Mouse (Mus musculus): ENCODE measurements around the gene Ncbp3.

GRCm38 (mm10) chr11:73036077-73036476, 11.5 kb upstream of the Ncbp3 start:
- TF ChIP-seq GATA1 (IDR thresholded peaks at IDR 0.05; ENCODE audit: borderline replicate concordance, low read length) (no peak), CTCF (IDR thresholded peaks at IDR 0.05; ENCODE audit: low read depth, low read length) (no peak), TAL1 (conservative IDR thresholded peaks at IDR 0.05; ENCODE audit: low read depth, low read length) (no peak), POLR2AphosphoS5 (IDR thresholded peaks at IDR 0.05; ENCODE audit: insufficient replicate concordance, low read depth, low read length) (no peak)
